Mouse (Mus musculus): ENCODE data around the gene Gli2. TPM values are rescaled to one million over a fixed set of nuclear protein-coding genes. Genes with fewer than 3 reads are reported as not detected.

Gene Gli2
- polyA plus RNA-seq, 1 experiment from 2014 or later, result 11.6 TPM

DNA sequence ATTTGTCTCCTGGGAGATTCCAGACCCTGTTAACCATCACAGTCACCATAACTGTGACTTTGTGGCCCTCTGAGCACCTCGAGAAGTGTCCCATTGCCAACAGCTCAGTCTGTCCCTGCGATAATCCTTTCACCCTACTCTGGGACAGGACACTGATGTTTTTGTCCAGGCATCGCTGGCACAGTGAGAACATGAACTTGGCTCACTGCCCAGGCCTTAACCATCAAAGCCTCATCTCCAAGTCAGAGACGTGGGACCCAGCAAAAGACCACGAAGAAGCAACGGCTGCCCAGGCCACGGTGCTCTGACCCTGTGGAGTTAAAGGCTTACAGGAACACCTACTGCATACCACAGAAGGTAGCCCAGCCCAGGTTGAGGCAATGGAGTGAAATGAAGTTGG is 72.8 kb downstream of the Gli2 start:
- no peak overlapping the region for H3K9ac ChIP-seq (ENCODE audit: low read length)
- H3K36me3 ChIP-seq (ENCODE audit: control insufficient read depth, insufficient read depth, low read length), result no peaks in the 10 kb centered on the region
- peaks cover 45% of the 10 kb centered on the region for H3K4me1 ChIP-seq (replicated peaks; ENCODE audit: control insufficient read depth, insufficient read depth, low read length)
- H3K9me3 ChIP-seq (ENCODE audit: control insufficient read depth, low read length), result no peaks in the 10 kb centered on the region
- DNase-seq (ENCODE audit: low spot score), result no peak
- ATAC-seq (replicated peaks; ENCODE audit: low FRiP score, low TSS enrichment, low read depth), result no peak
- 47% methylated on average over 7 of the region's 7 CpGs for WGBS
- H3K27ac ChIP-seq (ENCODE audit: low read depth), result no peak overlapping the region
- H3K4me3 ChIP-seq (ENCODE audit: low read depth, low read length), result no peak overlapping the region
- peak overlapping the region; percentile 52 for H3K4me2 ChIP-seq (ENCODE audit: low read length)
- no peaks in the 10 kb centered on the region for H3K27me3 ChIP-seq (replicated peaks; ENCODE audit: control insufficient read depth, insufficient read depth, low read length)

GRCm38 (mm10) chr1:118976596-118976995 is 76.8 kb downstream of the Gli2 start:
- peak; percentile 67 for DNase-seq (ENCODE audit: low spot score)
- no peaks in the 10 kb centered on the region for H3K9me3 ChIP-seq (ENCODE audit: control insufficient read depth, low read length)
- peaks cover 8% of the 10 kb centered on the region for H3K36me3 ChIP-seq (ENCODE audit: control insufficient read depth, insufficient read depth, low read length)
- H3K27ac ChIP-seq (ENCODE audit: low read depth), result peak overlapping the region; percentile 68
- 30% methylated on average over 9 of the region's 9 CpGs for WGBS
- no peak overlapping the region for H3K4me3 ChIP-seq (ENCODE audit: low read depth, low read length)
- no peak overlapping the region for H3K9ac ChIP-seq (ENCODE audit: low read length)
- H3K4me1 ChIP-seq (replicated peaks; ENCODE audit: control insufficient read depth, insufficient read depth, low read length), result peaks cover 20% of the 10 kb centered on the region
- ATAC-seq (replicated peaks; ENCODE audit: low FRiP score, low TSS enrichment, low read depth), result peak; percentile 63; the same call in 1 of the 2 replicates
- H3K27me3 ChIP-seq (replicated peaks; ENCODE audit: control insufficient read depth, insufficient read depth, low read length), result no peaks in the 10 kb centered on the region
- no peak overlapping the region for H3K4me2 ChIP-seq (ENCODE audit: low read length)

DNA sequence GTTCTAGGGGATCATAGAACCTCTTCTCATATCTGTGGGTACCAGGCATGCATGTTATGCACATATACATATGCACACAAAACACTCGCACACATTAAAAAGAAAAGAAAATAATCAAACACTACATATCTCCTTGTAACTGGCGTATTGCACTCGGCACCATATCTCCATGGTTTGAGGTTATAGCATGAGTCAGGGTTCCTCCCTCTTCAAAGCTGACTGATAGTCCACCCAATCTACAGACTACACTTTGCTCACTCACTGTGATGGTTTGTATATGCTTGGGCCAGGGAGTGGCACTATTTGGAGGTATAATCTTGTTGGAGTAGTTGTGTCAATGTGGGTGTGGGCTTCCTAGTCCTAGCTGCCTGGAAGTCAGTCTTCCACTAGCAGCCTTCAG is 78.0 kb downstream of the Gli2 start:
- Histone ChIP-seq H3K9ac (ENCODE audit: low read length) (no peak overlapping the region), H3K4me2 (ENCODE audit: low read length) (no peak overlapping the region), H3K4me1 (replicated peaks; ENCODE audit: control insufficient read depth, insufficient read depth, low read length) (peaks cover 11% of the 10 kb centered on the region), H3K4me3 (ENCODE audit: low read depth, low read length) (no peak overlapping the region), H3K36me3 (ENCODE audit: control insufficient read depth, insufficient read depth, low read length) (peaks cover 8% of the 10 kb centered on the region), H3K27ac (ENCODE audit: low read depth) (no peak overlapping the region), H3K27me3 (replicated peaks; ENCODE audit: control insufficient read depth, insufficient read depth, low read length) (no peaks in the 10 kb centered on the region), H3K9me3 (ENCODE audit: control insufficient read depth, low read length) (peaks cover 1% of the 10 kb centered on the region; the same call in 1 of the 2 replicates)
- 95% methylated on average over 3 of the region's 3 CpGs for WGBS
- DNase-seq (ENCODE audit: low spot score) (no peak), ATAC-seq (replicated peaks; ENCODE audit: low FRiP score, low TSS enrichment, low read depth) (no peak)

DNA sequence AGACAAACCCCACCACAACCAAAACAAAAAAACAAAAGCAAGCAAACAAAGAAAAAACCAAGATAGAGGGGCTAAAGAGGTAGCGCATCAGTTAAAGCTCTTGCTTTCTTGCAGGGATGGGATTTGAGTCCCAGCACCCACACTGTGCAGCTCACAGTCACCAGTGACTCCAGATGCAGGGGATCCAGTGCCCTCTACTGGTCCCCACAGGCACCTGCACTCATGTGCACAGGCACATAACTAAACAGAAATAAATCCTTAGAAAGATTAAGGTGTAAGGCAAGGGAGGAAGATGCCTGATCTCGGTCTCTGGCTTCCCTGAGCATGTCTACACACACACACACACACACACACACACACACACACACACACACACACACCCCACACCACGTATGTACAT is 83.4 kb downstream of the Gli2 start:
- ATAC-seq (replicated peaks; ENCODE audit: low FRiP score, low TSS enrichment, low read depth) (no peak), DNase-seq (ENCODE audit: low spot score) (no peak)
- Histone ChIP-seq H3K36me3 (ENCODE audit: control insufficient read depth, insufficient read depth, low read length) (peaks cover 8% of the 10 kb centered on the region), H3K4me2 (ENCODE audit: low read length) (no peak overlapping the region), H3K4me1 (replicated peaks; ENCODE audit: control insufficient read depth, insufficient read depth, low read length) (no peaks in the 10 kb centered on the region), H3K9ac (ENCODE audit: low read length) (no peak overlapping the region), H3K27ac (ENCODE audit: low read depth) (no peak overlapping the region), H3K9me3 (ENCODE audit: control insufficient read depth, low read length) (peaks cover 6% of the 10 kb centered on the region; the same call in 1 of the 2 replicates), H3K4me3 (ENCODE audit: low read depth, low read length) (no peak overlapping the region), H3K27me3 (replicated peaks; ENCODE audit: control insufficient read depth, insufficient read depth, low read length) (no peaks in the 10 kb centered on the region)
- 99% methylated on average over 3 of the region's 3 CpGs for WGBS

- ATAC-seq (replicated peaks; ENCODE audit: low FRiP score, low TSS enrichment, low read depth), result no peak
- H3K27me3 ChIP-seq (replicated peaks; ENCODE audit: control insufficient read depth, insufficient read depth, low read length), result no peaks in the 10 kb centered on the region
- H3K27ac ChIP-seq (ENCODE audit: low read depth), result no peak overlapping the region
- H3K9ac ChIP-seq (ENCODE audit: low read length), result no peak overlapping the region
- H3K4me3 ChIP-seq (ENCODE audit: low read depth, low read length), result no peak overlapping the region
- peaks cover 8% of the 10 kb centered on the region for H3K36me3 ChIP-seq (ENCODE audit: control insufficient read depth, insufficient read depth, low read length)
- no peaks in the 10 kb centered on the region for H3K4me1 ChIP-seq (replicated peaks; ENCODE audit: control insufficient read depth, insufficient read depth, low read length)
- 85% methylated on average over 11 of the region's 11 CpGs for WGBS
- no peak overlapping the region for H3K4me2 ChIP-seq (ENCODE audit: low read length)
- peaks cover 6% of the 10 kb centered on the region; the same call in 1 of the 2 replicates for H3K9me3 ChIP-seq (ENCODE audit: control insufficient read depth, low read length)
- no peak for DNase-seq (ENCODE audit: low spot score)
Measured at GRCm38 (mm10) chr1:118969409-118969808, 84.0 kb downstream of the Gli2 start.

- WGBS, result 79% methylated on average over 5 of the region's 5 CpGs
- ATAC-seq (replicated peaks; ENCODE audit: low FRiP score, low TSS enrichment, low read depth) (no peak), DNase-seq (ENCODE audit: low spot score) (no peak)
- H3K9ac ChIP-seq (ENCODE audit: low read length), result no peak overlapping the region
- no peaks in the 10 kb centered on the region for H3K27me3 ChIP-seq (replicated peaks; ENCODE audit: control insufficient read depth, insufficient read depth, low read length)
- no peaks in the 10 kb centered on the region for H3K4me1 ChIP-seq (replicated peaks; ENCODE audit: control insufficient read depth, insufficient read depth, low read length)
- no peak overlapping the region for H3K4me2 ChIP-seq (ENCODE audit: low read length)
- H3K27ac ChIP-seq (ENCODE audit: low read depth), result no peak overlapping the region
- peaks cover 15% of the 10 kb centered on the region for H3K36me3 ChIP-seq (ENCODE audit: control insufficient read depth, insufficient read depth, low read length)
- peaks cover 6% of the 10 kb centered on the region; the same call in 1 of the 2 replicates for H3K9me3 ChIP-seq (ENCODE audit: control insufficient read depth, low read length)
- H3K4me3 ChIP-seq (ENCODE audit: low read depth, low read length), result no peak overlapping the region
Measured at GRCm38 (mm10) chr1:118968661-118969179, 84.7 kb downstream of the Gli2 start.

DNA sequence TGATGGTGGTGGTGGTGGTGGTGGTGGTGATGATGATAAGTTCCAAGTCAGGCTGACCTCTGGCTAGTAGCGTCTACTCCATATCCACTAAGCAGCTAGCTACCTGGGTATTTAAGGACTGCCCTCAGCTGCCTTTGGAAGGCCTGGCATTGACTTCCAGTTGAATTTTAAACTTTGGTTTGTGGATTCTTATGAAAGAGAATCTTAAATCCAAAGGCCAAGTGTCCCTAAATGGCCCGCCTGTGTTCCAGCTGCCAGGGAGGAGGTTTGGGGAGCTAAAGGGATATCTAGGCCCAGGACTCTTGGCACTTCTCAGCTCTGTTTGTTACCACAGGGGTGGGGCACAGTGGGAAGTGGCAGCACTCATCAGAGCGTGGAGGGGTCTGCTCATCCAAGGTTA is 85.4 kb downstream of the Gli2 start:
- no peak overlapping the region for H3K4me2 ChIP-seq (ENCODE audit: low read length)
- H3K36me3 ChIP-seq (ENCODE audit: control insufficient read depth, insufficient read depth, low read length), result peaks cover 9% of the 10 kb centered on the region
- no peak overlapping the region for H3K27ac ChIP-seq (ENCODE audit: low read depth)
- no peak for ATAC-seq (replicated peaks; ENCODE audit: low FRiP score, low TSS enrichment, low read depth)
- 94% methylated on average over 3 of the region's 3 CpGs for WGBS
- no peaks in the 10 kb centered on the region for H3K27me3 ChIP-seq (replicated peaks; ENCODE audit: control insufficient read depth, insufficient read depth, low read length)
- no peak overlapping the region for H3K4me3 ChIP-seq (ENCODE audit: low read depth, low read length)
- no peak for DNase-seq (ENCODE audit: low spot score)
- no peaks in the 10 kb centered on the region for H3K4me1 ChIP-seq (replicated peaks; ENCODE audit: control insufficient read depth, insufficient read depth, low read length)
- no peak overlapping the region for H3K9ac ChIP-seq (ENCODE audit: low read length)
- peaks cover 6% of the 10 kb centered on the region; the same call in 1 of the 2 replicates for H3K9me3 ChIP-seq (ENCODE audit: control insufficient read depth, low read length)

- no peak overlapping the region for H3K9ac ChIP-seq (ENCODE audit: low read length)
- ATAC-seq (replicated peaks; ENCODE audit: low FRiP score, low TSS enrichment, low read depth), result no peak
- 72% methylated on average over 3 of the region's 3 CpGs for WGBS
- H3K4me2 ChIP-seq (ENCODE audit: low read length), result no peak overlapping the region
- no peak for DNase-seq (ENCODE audit: low spot score)
- no peak overlapping the region for H3K27ac ChIP-seq (ENCODE audit: low read depth)
- H3K4me1 ChIP-seq (replicated peaks; ENCODE audit: control insufficient read depth, insufficient read depth, low read length), result no peaks in the 10 kb centered on the region
- H3K36me3 ChIP-seq (ENCODE audit: control insufficient read depth, insufficient read depth, low read length), result peaks cover 8% of the 10 kb centered on the region
- H3K27me3 ChIP-seq (replicated peaks; ENCODE audit: control insufficient read depth, insufficient read depth, low read length), result no peaks in the 10 kb centered on the region
- peaks cover 6% of the 10 kb centered on the region; the same call in 1 of the 2 replicates for H3K9me3 ChIP-seq (ENCODE audit: control insufficient read depth, low read length)
- no peak overlapping the region for H3K4me3 ChIP-seq (ENCODE audit: low read depth, low read length)
Measured at GRCm38 (mm10) chr1:118967281-118967680, 86.1 kb downstream of the Gli2 start.

- H3K4me1 ChIP-seq (replicated peaks; ENCODE audit: control insufficient read depth, insufficient read depth, low read length), result peaks cover 28% of the 10 kb centered on the region
- no peaks in the 10 kb centered on the region for H3K36me3 ChIP-seq (ENCODE audit: control insufficient read depth, insufficient read depth, low read length)
- H3K9me3 ChIP-seq (ENCODE audit: control insufficient read depth, low read length), result no peaks in the 10 kb centered on the region
- no peak overlapping the region for H3K4me3 ChIP-seq (ENCODE audit: low read depth, low read length)
- WGBS, result 80% methylated on average over 7 of the region's 7 CpGs
- no peaks in the 10 kb centered on the region for H3K27me3 ChIP-seq (replicated peaks; ENCODE audit: control insufficient read depth, insufficient read depth, low read length)
- no peak overlapping the region for H3K4me2 ChIP-seq (ENCODE audit: low read length)
- no peak for ATAC-seq (replicated peaks; ENCODE audit: low FRiP score, low TSS enrichment, low read depth)
- no peak overlapping the region for H3K27ac ChIP-seq (ENCODE audit: low read depth)
- no peak for DNase-seq (ENCODE audit: low spot score)
- H3K9ac ChIP-seq (ENCODE audit: low read length), result no peak overlapping the region
Measured at GRCm38 (mm10) chr1:118958644-118959043, 94.8 kb downstream of the Gli2 start.

All from intestine, embryonic 14.5 days (tissue).